Mouse (Mus musculus): Measurements from ENCODE around the gene Cep250.

DNA sequence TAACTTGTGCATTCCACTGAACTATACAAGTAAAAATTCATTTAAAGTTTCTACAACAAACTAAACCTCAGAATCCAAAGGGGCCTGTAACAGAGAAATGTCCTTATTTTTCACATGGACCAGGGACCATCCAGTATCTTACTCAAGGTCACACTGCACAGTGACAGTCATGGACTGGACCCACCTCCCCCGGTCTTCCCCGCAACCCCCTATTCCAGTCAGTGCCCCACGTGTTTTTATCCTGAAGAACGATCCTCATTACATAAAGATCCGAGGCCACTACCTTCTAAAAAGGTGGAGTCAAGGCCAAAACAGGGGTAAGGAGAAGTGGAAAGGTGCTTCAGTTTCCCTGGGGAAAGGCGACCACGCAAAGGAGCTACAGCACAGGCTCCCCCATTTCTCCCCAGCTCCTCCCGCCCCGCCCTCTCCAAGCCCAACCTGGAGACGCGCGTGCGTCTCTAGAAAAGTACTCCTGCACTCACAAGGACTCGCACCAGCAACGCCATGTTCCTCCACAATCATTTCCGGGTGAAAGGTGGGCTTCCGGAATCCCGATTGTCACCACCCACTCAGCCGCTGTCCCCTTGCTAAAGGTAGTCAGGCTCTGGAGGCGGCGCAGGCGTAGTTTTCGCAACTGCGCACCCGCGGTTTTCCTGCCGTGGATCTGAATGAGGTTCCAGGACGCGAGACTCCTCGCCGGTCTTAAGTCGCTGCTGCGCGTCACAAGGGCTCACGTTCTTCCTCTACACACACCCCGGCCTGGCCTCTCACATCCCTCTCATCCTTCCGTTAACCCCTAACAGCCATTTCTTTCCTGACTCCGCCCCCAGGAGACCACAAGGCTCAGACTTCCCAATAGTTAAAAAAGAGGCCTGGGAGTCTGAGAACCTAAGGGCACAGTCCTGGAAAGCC, 26.5 kb upstream of the Cep250 start, which contains the start of gene Uqcc1:
- TF ChIP-seq CTCF (IDR thresholded peaks at IDR 0.05; ENCODE audit: low read depth) (0 out of 2 replicates have a peak, but pooled peaks have one; percentile 6), EP300 (IDR thresholded peaks at IDR 0.05; ENCODE audit: low read depth) (no peak)
